Mouse (Mus musculus) gastrocnemius, postnatal 4 days (tissue): ENCODE measurements at regions not wholly inside any gene's neighbourhood (a gene's known extent, or its start where the extent isn't known, plus 50 kb on each side); places are given as distances from the start of the nearest gene placed in this dataset.

ENCODE experiments used
- DNase-seq, 2 experiments: peaks; one replicate each; pipeline ENCODE4 v3.0.0; 2021 to 2022; ENCODE audit warnings: low spot score in 2 of 2, mixed read lengths in 2 of 2

GRCm38 (mm10) chr17:45868539-45868938 lies 134.9 kb upstream of the 1600014C23Rik start:
- DNase-seq, result no peak

DNA sequence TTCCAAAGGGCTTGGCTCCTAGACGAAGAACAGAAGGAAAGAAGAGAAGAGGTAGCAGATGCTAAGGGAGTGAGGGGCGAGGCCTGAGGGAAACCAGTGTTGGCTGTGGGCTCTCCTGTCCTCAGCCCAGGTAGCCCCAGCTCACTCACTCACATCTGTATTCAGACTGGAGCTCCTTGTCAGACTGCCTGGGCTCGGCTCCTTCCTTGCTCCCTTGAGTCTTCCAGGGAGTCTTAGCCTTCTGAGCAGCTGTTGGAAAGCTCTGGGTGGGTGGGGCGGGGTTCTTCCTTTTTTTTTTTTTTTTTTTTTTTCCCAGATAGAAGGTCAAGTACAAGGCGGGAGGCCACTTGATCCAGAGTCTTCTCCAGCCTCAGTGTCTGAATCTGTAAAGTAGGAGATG lies 134.1 kb upstream of the 1600014C23Rik start:
- DNase-seq, result peak in 1 of 2 experiments; percentile 43

GRCm38 (mm10) chr17:45866876-45867652 lies 133.4 kb upstream of the 1600014C23Rik start:
- DNase-seq, result peak in 1 of 2 experiments; percentile 43

DNA sequence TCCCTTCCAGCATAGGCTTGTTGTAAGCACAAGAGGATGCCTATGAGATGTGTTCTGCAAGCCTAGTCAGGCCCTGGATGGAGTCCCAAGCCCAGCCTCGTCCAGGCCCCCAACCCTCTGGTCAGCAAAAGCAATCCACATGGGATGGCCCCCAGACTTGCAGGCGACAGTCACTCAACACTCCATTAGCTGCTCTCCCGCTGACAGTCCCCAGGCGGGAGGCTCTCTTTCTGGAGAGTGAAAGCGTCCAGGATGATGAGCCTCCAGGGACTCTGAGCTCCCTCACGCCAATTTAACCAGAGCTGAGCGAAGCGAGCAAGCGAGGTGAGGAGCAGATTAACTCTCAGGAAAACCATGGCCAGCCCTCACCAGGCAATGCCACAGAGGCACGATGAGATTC lies 132.7 kb upstream of the 1600014C23Rik start:
- peak in 1 of 2 experiments; percentile 43 for DNase-seq

- DNase-seq, result no peak
These were observed 132.3 kb upstream of the 1600014C23Rik start for GRCm38 (mm10) chr17:45865944-45866343.

- no peak for DNase-seq
These were observed 130.0 kb upstream of the 1600014C23Rik start for GRCm38 (mm10) chr17:45863471-45864205.

- no peak for DNase-seq
These were observed 129.4 kb upstream of the 1600014C23Rik start for GRCm38 (mm10) chr17:45863031-45863430.

DNA sequence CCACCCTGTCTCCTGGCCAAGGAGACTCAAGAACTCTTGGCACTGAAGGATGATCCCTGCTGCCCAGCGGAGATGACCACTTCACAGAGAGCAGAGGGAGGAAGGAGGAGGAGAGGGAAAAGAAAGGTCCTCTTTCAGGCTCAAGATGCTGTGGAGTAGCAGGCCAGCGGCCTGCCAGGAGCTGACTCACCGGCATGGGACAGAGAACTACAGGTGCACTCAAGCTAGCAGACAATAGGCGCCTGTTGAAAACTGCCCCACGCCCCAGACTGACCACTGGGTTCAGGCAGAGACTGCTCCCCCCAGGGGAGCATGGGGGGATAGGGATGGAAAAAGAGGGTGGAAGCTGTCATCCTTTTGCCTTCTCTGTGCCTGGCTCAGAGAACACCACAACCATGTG lies 125.8 kb upstream of the 1600014C23Rik start:
- DNase-seq, result no peak

DNA sequence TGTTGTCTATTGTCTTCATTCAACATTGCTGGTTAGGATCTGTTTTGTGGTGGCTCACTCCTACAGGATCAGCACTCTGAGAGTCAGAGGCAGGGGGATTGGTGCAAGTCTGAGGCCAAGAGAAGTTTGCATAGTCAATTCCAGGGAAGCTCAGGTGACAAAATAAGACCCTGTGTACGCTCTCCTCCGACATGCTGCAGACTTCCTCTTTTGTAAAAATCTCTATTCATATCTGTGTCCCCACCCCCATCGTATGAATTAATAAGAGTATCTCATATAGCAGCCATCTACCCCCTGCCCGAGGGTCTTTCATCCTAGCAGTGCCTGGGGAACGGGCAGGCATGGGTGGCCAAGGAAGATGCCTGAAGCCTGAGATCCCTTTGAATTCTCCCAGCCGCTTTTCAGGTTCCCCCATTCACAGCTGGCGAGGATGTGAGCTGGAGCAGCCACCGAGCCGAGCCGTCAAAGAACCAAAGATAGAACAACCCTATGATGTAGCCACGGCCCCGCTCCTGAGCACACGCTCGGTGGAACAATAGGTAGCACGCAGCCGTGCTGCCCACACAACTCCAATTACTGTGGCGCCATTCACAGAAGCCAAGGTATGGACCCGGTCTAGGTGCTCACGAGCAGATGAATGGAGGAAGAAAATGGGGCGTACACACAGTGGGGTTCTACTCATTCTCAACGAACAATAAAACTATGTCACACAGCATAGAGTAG lies 120.4 kb upstream of the 1600014C23Rik start:
- no peak for DNase-seq

- DNase-seq, result no peak
These were observed 118.8 kb upstream of the 1600014C23Rik start for GRCm38 (mm10) chr17:45852402-45852801.

DNA sequence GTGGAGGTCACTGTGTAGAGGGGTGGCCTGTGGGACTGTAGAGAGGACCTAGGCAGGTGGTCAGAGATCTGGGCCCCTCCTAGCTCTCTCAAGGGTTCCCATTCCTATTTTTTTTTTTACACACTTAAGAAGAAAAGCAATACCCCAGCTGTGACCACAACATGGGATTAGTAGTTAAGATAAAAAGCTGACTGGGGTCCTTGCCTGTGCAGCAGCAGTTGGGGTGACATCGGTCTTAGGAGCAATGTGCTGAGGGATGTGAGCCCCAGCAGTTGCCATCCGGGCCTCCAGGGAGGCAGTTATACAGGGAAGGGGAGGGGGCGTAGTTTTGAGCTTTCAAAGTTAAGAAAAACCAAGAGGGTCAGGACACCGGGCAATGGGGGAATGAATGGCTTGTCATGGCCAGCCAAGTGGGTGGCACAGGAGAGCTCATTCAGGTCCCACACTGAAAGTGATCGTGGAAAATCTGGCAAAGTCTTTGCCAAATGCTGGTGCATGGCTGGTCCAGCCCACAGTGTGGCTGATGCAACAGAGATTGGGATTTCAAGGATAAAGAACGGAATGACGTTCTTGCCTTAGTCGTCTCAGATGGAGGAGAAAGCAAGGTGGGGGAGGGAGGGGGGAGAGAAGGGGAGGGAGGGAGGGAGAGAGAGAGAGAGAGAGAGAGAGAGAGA lies 118.2 kb upstream of the 1600014C23Rik start:
- DNase-seq, result no peak

GRCm38 (mm10) chr17:45850976-45851375 lies 117.3 kb upstream of the 1600014C23Rik start:
- no peak for DNase-seq

DNA sequence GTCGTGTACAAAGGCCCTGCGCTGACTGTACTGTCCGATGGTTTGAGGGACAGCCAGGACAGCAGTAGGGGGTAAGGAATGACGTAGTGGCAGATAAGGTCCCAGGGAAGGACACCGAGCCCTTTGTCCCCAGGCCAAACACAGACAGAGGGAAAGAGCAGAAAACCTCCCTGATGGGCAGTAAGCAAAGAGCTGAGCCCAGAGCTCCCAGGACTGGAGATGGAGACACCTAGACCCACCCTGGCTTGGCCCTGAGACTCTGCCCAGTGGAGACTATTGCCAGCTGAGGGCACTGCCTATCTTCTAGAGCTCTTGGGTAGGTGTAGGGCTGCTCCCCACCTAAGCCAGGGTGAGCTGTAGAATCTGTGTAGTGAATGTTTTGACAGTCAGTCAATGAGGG lies 116.5 kb upstream of the 1600014C23Rik start:
- DNase-seq, result no peak

DNA sequence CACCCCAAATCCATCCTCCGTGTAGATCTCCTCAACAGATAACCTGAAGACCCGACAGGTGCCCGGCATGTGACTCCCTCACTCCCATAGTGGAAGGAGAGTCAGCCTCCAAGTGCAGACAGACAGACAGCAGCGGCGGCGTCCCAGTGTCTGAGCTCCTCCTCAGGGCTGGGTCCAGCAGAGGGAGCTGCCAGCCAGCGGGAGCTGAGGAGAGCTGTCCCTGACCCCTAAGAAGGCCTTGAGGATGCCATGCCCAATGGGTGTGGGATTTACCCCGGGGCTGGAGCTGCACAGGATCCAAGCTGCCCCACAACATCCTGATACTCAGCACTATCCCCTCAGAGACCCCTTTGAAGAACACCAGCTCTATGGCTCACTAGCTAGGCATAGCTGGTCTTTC lies 115.0 kb upstream of the 1600014C23Rik start:
- DNase-seq, result peak in 1 of 2 experiments; percentile 65

DNA sequence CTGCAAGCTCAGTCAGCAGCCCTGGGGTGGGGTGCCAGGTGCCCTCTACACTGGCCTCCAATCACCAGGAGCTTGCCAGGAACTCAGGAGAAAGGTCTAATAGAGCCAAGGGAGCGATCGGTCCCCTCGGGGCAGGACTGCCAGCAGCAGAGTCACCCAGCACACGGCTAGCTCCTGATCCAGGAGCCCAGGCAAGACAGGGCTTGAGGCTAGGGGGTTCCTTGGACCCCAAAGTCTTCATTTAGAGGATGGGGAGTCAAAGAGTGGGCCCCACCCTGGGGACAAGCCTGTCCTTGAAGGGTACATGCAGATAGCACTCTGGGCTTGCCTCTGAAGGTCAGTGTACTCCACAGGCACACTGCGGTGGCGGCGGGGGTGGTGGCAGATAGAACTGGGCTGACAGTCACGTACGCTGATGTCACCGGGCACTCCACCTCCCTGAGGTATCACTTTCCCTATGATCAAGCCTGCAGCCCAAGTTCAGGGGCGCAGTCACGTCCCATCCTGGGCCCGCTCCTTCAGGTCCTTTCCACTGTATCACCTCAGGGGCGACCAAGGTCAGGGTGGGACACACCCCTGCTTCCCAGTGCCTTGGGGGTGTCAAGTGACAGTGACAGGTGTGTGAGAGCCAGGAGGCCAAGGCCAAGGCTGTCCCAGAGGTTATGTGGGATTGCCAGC lies 114.2 kb upstream of the 1600014C23Rik start:
- DNase-seq, result peak in 1 of 2 experiments; percentile 22

- no peak for DNase-seq
These were observed 112.2 kb upstream of the 1600014C23Rik start for GRCm38 (mm10) chr17:45845832-45846231.

- no peak for DNase-seq
These were observed 103.1 kb upstream of the 1600014C23Rik start for GRCm38 (mm10) chr17:45836731-45837130.

GRCm38 (mm10) chr17:45836253-45836652 lies 102.6 kb upstream of the 1600014C23Rik start:
- no peak for DNase-seq

GRCm38 (mm10) chr17:45834518-45835071 lies 101.0 kb upstream of the 1600014C23Rik start:
- DNase-seq, result no peak

DNA sequence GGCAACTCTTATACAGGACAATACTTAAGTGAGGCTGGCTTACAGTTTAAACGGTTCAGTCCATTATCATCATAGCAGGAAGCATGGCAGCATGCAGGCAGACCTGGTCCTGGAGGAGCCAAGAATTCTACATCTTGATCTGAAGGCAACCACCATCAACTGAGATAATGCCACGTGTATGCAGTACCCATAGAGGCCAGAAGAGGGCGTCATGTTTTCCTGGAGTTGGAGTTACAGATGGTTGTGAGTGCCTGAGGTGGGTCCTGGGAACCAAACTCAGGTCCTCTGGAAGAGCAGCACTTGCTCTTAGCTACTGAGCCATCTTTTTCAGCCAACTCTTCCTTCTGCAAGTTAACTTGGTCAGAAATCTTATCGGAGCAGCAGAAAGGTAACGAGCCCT lies 96.7 kb upstream of the 1600014C23Rik start:
- DNase-seq, result no peak
